Mouse (Mus musculus) heart, adult 18-20 months (tissue): ENCODE results near the gene Pcbp1. TPM values are rescaled to one million over a fixed set of nuclear protein-coding genes. Genes with fewer than 3 reads are reported as not detected.
"Not testable (repeated sequence)": the region's sequence is repeated elsewhere in the genome, so short reads cannot be mapped to it uniquely, and the experiment has no call there.

Experiments used
- DNase-seq, 2 experiments: peaks; one replicate each; pipeline ENCODE4 v3.0.0; 2021 to 2022; ENCODE audit warnings: mixed read lengths in 1 of 2
- long read RNA-seq, 2 experiments: library from polyadenylated mRNA; stranded (forward); transcript quantifications; one replicate each; pipeline ENCODE4 v2.0.0; 2021
- total RNA-seq, 2 experiments: library from RNA; stranded (reverse); gene quantifications; 2 replicates each; pipeline ENCODE4 v1.2.3; 2021

The Pcbp1 gene
- total RNA-seq = 100 to 1,000 TPM; 142 to 150 TPM
- long read RNA-seq, experiment 1, transcript Pcbp1-201 (1 exons, 1,830 nt) = major isoform, 170 of 170 reads
- long read RNA-seq, experiment 1, partial matches to known transcripts = 0 of 170 reads
- long read RNA-seq, experiment 1, other reads (novel, unspliced or antisense) = 0 of 170 reads
- long read RNA-seq, experiment 2, transcript Pcbp1-201 (1 exons, 1,830 nt) = major isoform, 95 of 95 reads
- long read RNA-seq, experiment 2, partial matches to known transcripts = 0 of 95 reads
- long read RNA-seq, experiment 2, other reads (novel, unspliced or antisense) = 0 of 95 reads

- DNase-seq = peak; percentile 96 to 97
Measured at GRCm38 (mm10) chr6:86526032-86526960, at the start of gene Pcbp1. TSS of gene Pcbp1 (minus strand) at chr6:86526321.

- no peak for DNase-seq
Measured at GRCm38 (mm10) chr6:86574495-86574894, 48.4 kb upstream of the Pcbp1 start.

- DNase-seq = peak; percentile 33 to 39
Measured at GRCm38 (mm10) chr6:86570830-86571229, 44.7 kb upstream of the Pcbp1 start.

GRCm38 (mm10) chr6:86569461-86569820 is 43.3 kb upstream of the Pcbp1 start:
- DNase-seq = no peak

GRCm38 (mm10) chr6:86568816-86569460 is 42.8 kb upstream of the Pcbp1 start:
- DNase-seq = no peak

GRCm38 (mm10) chr6:86565782-86566181 is 39.7 kb upstream of the Pcbp1 start:
- DNase-seq = no peak

- not testable (repeated sequence) for DNase-seq
Measured at GRCm38 (mm10) chr6:86557182-86557581, 31.1 kb upstream of the Pcbp1 start.

- DNase-seq = no peak
Measured at GRCm38 (mm10) chr6:86556345-86557058, 30.4 kb upstream of the Pcbp1 start.

GRCm38 (mm10) chr6:86550587-86550986 is 24.5 kb upstream of the Pcbp1 start:
- no peak for DNase-seq

- peak; percentile 34 to 57 for DNase-seq
Measured at GRCm38 (mm10) chr6:86547880-86548367, 21.8 kb upstream of the Pcbp1 start.

- DNase-seq = no peak
Measured at GRCm38 (mm10) chr6:86547228-86547755, 21.2 kb upstream of the Pcbp1 start.

GRCm38 (mm10) chr6:86545236-86545635 is 19.1 kb upstream of the Pcbp1 start:
- peak; percentile 25 to 29 for DNase-seq

- DNase-seq = no peak
Measured at GRCm38 (mm10) chr6:86543869-86544268, 17.7 kb upstream of the Pcbp1 start.

- DNase-seq = no peak
Measured at GRCm38 (mm10) chr6:86543060-86543459, 16.9 kb upstream of the Pcbp1 start.

- no peak for DNase-seq
Measured at GRCm38 (mm10) chr6:86541650-86542049, 15.5 kb upstream of the Pcbp1 start.

GRCm38 (mm10) chr6:86528451-86528785 is 2.3 kb upstream of the Pcbp1 start:
- no peak for DNase-seq

GRCm38 (mm10) chr6:86527766-86528450 is 1.8 kb upstream of the Pcbp1 start:
- peak in 1 of 2 experiments; percentile 35 for DNase-seq

- DNase-seq = peak; percentile 87 to 93
Measured at GRCm38 (mm10) chr6:86526961-86527740, 1.0 kb upstream of the Pcbp1 start.

- DNase-seq = peak in 1 of 2 experiments; percentile 86
Measured at GRCm38 (mm10) chr6:86525646-86526031, 482 bp downstream of the Pcbp1 start.
